Mouse (Mus musculus): ENCODE measurements around the gene Hpcal4.

Gene Hpcal4

GRCm38 (mm10) chr4:123237386-123238266, 54.6 kb downstream of the Hpcal4 start:
- no peak for DNase-seq (ENCODE audit: low read depth, low spot score)

- no peak for DNase-seq (ENCODE audit: low read depth, low spot score)
Observed at GRCm38 (mm10) chr4:123239361-123240203, 56.6 kb downstream of the Hpcal4 start.
